Mouse (Mus musculus): ENCODE results near the gene Ckap2l. TPM values are rescaled to one million over a fixed set of nuclear protein-coding genes. Genes with fewer than 3 reads are reported as not detected.

Gene Ckap2l
- total RNA-seq (2017) = 39.3 and 48.3 TPM in 2 replicates

DNA sequence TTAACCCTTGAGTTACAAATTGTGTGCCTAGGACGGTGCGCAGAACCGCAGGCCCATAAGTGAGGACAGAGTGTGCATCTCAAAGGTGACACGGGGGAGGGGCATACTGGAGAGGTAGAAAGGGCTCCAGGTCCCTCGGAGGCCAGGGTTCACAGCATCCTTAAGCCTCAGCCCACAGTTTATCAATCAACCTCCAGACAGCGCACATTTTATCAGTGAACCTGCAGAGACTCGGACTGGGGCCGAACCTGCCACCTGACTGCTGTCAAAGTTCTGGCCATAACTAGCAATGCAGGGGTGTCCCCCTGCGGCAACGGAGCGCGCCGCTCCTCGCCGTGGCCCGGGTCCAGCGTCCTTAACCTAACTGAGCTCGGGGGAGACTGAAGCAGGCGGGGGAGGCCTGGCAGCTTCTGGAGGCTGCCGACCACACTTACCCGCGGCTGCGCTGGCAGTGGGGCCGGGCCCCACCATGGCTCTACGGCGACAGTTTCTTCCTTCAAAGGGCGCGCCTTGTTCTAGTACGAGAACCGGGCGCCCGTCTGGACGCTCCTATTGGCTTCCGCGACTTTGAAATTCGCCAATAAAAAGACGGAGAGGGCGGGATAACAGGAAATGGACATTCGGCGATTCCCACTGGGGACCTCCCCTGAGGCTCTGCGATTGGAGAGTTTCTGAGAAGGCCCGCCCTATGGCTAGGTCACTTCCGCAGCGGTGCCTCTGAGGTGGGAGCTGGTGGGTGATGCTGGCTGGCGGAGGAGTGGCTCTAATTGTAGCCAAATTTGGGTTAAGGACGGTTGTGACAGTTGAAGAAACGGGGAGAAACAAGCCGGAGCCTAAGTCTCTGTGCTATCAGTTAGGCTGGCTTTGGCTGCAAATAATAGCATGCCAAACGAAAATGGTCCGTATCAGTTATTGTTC lies at the start of gene Ckap2l:
Ckap2l (minus strand) TSS at position 542 of the 918 bp plus-strand sequence.
- peak; percentile 99 to 100 for ATAC-seq (replicated peaks in 1 of 2; ENCODE audit: insufficient read depth in 1 of 2, low FRiP score in 2 of 2, low TSS enrichment in 1 of 2, low read depth in 1 of 2, poor library complexity in 2 of 2, severe bottlenecking in 2 of 2)

DNA sequence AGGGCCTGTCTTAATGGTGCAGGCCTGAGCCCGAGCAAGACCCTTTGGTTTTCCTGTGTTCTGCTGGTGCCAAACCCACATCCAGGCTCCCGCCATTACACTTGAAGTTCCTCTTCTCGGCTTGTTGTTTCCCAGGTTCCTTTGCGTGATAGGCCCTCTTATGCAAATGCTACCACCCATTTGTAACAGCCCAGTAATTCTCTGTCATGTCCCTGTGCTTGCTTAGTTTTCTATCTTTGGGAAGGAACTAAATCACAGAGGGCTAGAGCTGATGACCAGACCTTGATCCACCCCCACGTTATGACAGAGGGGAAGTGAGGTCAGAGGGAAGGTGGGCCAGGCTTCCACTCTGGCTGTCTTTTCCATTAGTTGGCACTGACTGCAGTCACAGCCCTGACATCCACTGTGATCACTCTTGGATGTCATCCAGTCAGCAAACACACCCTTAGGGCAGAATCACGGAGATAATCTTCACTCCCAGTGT lies 41.2 kb upstream of the Ckap2l start:
- peak; percentile 94 to 95 for ATAC-seq (replicated peaks in 1 of 2; ENCODE audit: insufficient read depth in 1 of 2, low FRiP score in 2 of 2, low TSS enrichment in 1 of 2, low read depth in 1 of 2, poor library complexity in 2 of 2, severe bottlenecking in 2 of 2)

- ATAC-seq (replicated peaks in 1 of 2; ENCODE audit: insufficient read depth in 1 of 2, low FRiP score in 2 of 2, low TSS enrichment in 1 of 2, low read depth in 1 of 2, poor library complexity in 2 of 2, severe bottlenecking in 2 of 2) = no peak
Observed at GRCm38 (mm10) chr2:129333471-129333870, 36.5 kb upstream of the Ckap2l start.

DNA sequence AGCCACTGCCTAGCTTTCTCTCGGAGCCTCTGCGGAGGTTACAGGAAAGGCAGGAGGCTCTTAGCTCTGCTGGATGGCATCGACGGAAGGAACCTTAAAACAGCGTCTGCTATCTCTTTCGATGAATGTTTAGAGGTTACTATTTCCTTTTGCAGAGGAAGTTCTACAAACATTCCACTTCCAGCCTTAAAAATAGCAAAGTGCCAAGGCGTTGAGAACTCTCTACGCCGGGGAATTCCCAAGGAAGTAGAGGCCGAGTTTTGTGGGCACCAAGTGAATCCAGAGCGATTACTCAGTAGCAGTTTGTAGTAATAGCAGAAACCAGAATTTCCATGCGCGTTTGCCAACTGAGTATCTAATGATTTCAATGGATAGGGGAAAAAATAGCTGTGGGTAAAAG lies 33.5 kb upstream of the Ckap2l start:
- ATAC-seq (replicated peaks in 1 of 2; ENCODE audit: insufficient read depth in 1 of 2, low FRiP score in 2 of 2, low TSS enrichment in 1 of 2, low read depth in 1 of 2, poor library complexity in 2 of 2, severe bottlenecking in 2 of 2) = peak; percentile 29 to 37; a peak in 1 of 4 replicates

GRCm38 (mm10) chr2:129330024-129330423 lies 33.0 kb upstream of the Ckap2l start:
- ATAC-seq (replicated peaks in 1 of 2; ENCODE audit: insufficient read depth in 1 of 2, low FRiP score in 2 of 2, low TSS enrichment in 1 of 2, low read depth in 1 of 2, poor library complexity in 2 of 2, severe bottlenecking in 2 of 2) = 0 out of 4 replicates have a peak, but pooled peaks of 1 of the 2 experiments have one; percentile 18

- peak; percentile 22 to 44; a peak in 2 of 4 replicates for ATAC-seq (replicated peaks in 1 of 2; ENCODE audit: insufficient read depth in 1 of 2, low FRiP score in 2 of 2, low TSS enrichment in 1 of 2, low read depth in 1 of 2, poor library complexity in 2 of 2, severe bottlenecking in 2 of 2)
Observed at GRCm38 (mm10) chr2:129328238-129328637, 31.2 kb upstream of the Ckap2l start.

DNA sequence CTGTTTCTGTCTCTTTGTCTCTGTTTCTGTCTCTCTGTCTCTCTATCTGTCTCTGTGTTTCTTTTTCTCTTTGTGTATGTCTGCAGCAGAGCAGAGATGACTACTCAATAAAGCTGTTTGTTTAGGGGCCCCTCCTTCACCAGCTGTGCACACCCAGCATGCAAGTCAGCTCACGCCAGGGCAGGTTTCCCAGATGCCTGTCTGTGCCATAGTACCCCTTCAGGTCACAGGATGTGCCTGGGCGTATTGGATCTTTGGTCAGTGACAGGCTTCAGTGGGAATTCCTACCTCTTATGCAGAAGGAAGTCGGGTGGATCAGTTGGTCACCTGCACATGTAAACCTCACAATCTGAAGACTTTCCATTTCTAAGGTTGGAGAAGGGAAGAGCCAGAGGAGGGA lies 27.2 kb upstream of the Ckap2l start:
- ATAC-seq (replicated peaks in 1 of 2; ENCODE audit: insufficient read depth in 1 of 2, low FRiP score in 2 of 2, low TSS enrichment in 1 of 2, low read depth in 1 of 2, poor library complexity in 2 of 2, severe bottlenecking in 2 of 2) = no peak

DNA sequence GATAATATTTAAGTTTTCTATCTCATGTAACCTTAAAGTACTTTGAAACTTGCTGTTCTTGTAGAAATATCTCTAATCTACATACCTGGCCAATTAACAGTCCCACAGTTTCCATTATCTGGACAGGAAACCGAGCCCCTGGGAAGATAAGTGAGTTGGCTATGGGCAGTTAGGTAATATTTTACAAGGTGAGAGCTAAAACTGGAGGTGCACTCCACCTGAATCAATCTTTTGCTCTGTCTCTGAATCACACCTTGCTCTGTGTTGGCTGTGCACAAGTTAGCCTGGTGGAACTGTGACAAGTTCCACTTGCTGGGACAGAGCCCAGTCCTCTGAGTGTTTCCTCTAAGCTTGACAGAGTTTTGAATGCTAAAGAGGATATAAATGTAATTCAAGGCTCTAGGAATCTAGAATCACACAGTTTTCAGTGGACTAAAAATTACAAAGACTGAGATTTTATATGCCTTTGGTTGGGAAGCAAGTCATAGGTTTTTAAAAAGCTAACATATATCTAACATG lies 25.2 kb upstream of the Ckap2l start:
- no peak for ATAC-seq (replicated peaks in 1 of 2; ENCODE audit: insufficient read depth in 1 of 2, low FRiP score in 2 of 2, low TSS enrichment in 1 of 2, low read depth in 1 of 2, poor library complexity in 2 of 2, severe bottlenecking in 2 of 2)

- ATAC-seq (replicated peaks in 1 of 2; ENCODE audit: insufficient read depth in 1 of 2, low FRiP score in 2 of 2, low TSS enrichment in 1 of 2, low read depth in 1 of 2, poor library complexity in 2 of 2, severe bottlenecking in 2 of 2) = no peak
Observed at GRCm38 (mm10) chr2:129320033-129320605, 23.1 kb upstream of the Ckap2l start.

GRCm38 (mm10) chr2:129315831-129316230 lies 18.8 kb upstream of the Ckap2l start:
- ATAC-seq (replicated peaks in 1 of 2; ENCODE audit: insufficient read depth in 1 of 2, low FRiP score in 2 of 2, low TSS enrichment in 1 of 2, low read depth in 1 of 2, poor library complexity in 2 of 2, severe bottlenecking in 2 of 2) = peak in 1 of 2 experiments; percentile 75; a peak in 2 of 4 replicates

DNA sequence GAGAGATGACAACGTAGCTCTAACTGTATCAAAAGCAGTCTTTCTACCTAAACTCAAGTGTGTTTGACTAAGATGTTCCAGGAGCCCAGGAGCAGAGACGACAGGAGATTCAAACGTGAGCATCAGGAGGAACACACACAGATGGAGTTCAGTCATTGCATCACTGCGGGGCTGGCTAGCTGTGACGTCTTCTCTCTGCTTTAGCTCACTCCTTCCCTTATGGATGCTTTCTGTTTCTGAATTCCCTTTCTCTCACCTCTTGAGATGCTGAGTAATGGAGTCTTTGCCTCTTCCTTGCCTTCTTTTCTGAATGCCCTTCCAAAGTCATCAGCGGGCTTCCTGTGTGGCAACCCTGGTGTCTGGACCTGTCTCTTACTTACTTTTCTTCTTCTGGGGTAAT lies 17.9 kb upstream of the Ckap2l start:
- no peak for ATAC-seq (replicated peaks in 1 of 2; ENCODE audit: insufficient read depth in 1 of 2, low FRiP score in 2 of 2, low TSS enrichment in 1 of 2, low read depth in 1 of 2, poor library complexity in 2 of 2, severe bottlenecking in 2 of 2)

DNA sequence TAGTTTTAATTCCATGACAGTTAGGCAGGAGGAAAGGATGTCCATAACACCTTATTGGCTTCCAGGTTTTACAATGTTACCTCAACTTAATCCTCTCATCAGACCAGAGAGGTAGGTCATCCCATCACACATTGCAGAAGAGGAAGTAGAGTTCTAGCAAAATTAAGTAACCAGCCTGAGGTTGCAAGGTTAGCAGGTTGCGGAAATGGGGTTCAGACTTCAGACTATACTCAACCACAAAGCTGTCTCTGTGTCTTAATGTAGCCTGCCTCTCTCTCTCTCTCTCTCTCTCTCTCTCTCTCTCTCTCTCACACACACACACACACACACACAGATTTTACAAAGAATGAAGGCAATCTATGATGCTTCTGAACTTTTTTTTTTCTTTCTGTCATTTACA lies 16.9 kb upstream of the Ckap2l start:
- peak; percentile 83 to 90; a peak in 3 of 4 replicates for ATAC-seq (replicated peaks in 1 of 2; ENCODE audit: insufficient read depth in 1 of 2, low FRiP score in 2 of 2, low TSS enrichment in 1 of 2, low read depth in 1 of 2, poor library complexity in 2 of 2, severe bottlenecking in 2 of 2)

DNA sequence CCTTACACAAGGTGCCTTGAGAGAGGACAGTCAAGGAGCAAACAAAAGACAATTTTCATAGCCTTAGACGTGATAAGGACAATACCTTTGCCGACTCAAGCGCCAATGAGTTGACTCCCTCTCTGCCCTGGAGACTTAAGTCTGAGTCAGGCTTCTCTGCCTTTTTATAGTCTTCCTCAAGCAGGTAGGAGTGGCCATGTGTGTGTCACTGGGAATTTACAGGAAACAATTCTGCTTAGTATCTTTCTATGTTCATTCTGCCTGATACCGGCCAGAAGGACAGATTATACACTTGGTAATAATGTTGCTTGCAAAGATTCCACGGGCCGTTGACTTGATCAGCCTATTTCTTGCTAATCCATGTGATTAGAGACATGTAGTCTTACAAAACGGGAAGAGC lies 12.8 kb upstream of the Ckap2l start, which contains the start of gene Il1a:
Il1a (minus strand) TSS at position 137 of the 400 bp plus-strand sequence.
- ATAC-seq (replicated peaks in 1 of 2; ENCODE audit: insufficient read depth in 1 of 2, low FRiP score in 2 of 2, low TSS enrichment in 1 of 2, low read depth in 1 of 2, poor library complexity in 2 of 2, severe bottlenecking in 2 of 2) = no peak

GRCm38 (mm10) chr2:129306020-129306419 lies 9.0 kb upstream of the Ckap2l start:
- ATAC-seq (replicated peaks in 1 of 2; ENCODE audit: insufficient read depth in 1 of 2, low FRiP score in 2 of 2, low TSS enrichment in 1 of 2, low read depth in 1 of 2, poor library complexity in 2 of 2, severe bottlenecking in 2 of 2) = no peak

DNA sequence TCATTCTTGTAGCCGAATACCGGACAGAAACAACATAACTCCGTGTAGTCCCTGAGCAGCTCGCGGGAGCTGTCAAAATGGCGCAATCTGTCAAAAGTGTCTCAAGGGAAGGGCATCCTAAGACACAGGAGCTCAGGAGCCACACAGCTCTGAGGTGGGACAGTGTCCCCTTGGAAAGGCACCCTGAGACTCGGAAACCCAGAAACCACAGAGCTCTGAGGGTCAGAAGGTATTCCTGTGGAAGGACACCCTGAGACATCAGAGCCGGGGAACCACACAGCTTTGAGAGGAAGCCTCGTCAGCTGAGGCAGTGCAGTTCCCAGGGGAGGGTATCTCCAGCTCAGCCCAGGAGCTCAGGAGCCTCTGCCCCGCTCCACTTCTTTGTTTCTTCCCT lies 574 bp upstream of the Ckap2l start:
- ATAC-seq (replicated peaks in 1 of 2; ENCODE audit: insufficient read depth in 1 of 2, low FRiP score in 2 of 2, low TSS enrichment in 1 of 2, low read depth in 1 of 2, poor library complexity in 2 of 2, severe bottlenecking in 2 of 2) = peak; percentile 36 to 42

DNA sequence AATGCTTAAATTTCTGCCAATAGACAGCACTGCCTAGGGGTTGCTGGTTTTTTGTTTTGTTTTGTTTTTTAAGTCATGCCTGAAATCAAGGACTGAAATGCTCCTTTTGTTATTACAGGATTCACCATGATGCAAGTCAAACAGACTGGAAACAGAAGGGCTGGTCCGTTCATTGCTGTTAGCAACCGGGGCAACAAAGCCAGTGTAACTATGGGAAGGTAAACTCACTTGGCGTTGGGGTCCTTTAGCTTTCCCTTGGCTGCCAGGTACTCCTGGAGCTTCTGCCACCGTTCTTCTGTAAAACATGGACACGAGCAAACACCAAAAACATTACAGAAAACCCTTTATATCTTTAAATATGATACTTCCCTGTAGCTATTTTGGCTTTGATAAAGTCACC lies 926 bp downstream of the Ckap2l start:
- no peak for ATAC-seq (replicated peaks in 1 of 2; ENCODE audit: insufficient read depth in 1 of 2, low FRiP score in 2 of 2, low TSS enrichment in 1 of 2, low read depth in 1 of 2, poor library complexity in 2 of 2, severe bottlenecking in 2 of 2)

GRCm38 (mm10) chr2:129295075-129295474 lies 1.9 kb downstream of the Ckap2l start:
- no peak for ATAC-seq (replicated peaks in 1 of 2; ENCODE audit: insufficient read depth in 1 of 2, low FRiP score in 2 of 2, low TSS enrichment in 1 of 2, low read depth in 1 of 2, poor library complexity in 2 of 2, severe bottlenecking in 2 of 2)

- no peak for ATAC-seq (replicated peaks in 1 of 2; ENCODE audit: insufficient read depth in 1 of 2, low FRiP score in 2 of 2, low TSS enrichment in 1 of 2, low read depth in 1 of 2, poor library complexity in 2 of 2, severe bottlenecking in 2 of 2)
Observed at GRCm38 (mm10) chr2:129273823-129274222, 23.2 kb downstream of the Ckap2l start.

Data from hematopoietic stem cell, adult 5-6 weeks (primary cell).